Mouse (Mus musculus): ENCODE measurements around the gene Ttc7b.

The Ttc7b gene

DNA sequence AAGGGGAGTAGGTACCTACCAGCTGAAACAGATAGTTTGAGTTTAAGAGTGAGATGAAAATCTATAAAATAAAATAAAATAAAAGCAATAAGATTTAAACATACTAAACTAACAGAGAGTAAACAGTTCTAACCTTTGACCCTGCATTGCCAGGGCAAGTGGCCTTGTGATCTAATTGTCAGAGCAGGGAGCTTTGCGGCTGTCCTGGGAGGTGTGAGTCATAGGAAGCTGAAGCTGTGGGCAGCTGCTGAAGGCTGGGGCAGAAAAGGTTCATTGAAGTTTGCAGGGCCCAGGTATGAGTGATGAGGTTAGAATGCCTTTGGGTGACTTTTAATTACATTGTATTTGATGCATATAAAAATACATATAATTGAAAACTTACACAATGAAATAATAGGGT is 5.3 kb upstream of the Ttc7b start:
- DNase-seq (ENCODE audit: low spot score) = no peak

GRCm38 (mm10) chr12:100520077-100520793 is 391 bp downstream of the Ttc7b start:
- peak; percentile 38 for DNase-seq (ENCODE audit: low spot score)

GRCm38 (mm10) chr12:100519684-100520076 is 946 bp downstream of the Ttc7b start:
- no peak for DNase-seq (ENCODE audit: low spot score)

DNA sequence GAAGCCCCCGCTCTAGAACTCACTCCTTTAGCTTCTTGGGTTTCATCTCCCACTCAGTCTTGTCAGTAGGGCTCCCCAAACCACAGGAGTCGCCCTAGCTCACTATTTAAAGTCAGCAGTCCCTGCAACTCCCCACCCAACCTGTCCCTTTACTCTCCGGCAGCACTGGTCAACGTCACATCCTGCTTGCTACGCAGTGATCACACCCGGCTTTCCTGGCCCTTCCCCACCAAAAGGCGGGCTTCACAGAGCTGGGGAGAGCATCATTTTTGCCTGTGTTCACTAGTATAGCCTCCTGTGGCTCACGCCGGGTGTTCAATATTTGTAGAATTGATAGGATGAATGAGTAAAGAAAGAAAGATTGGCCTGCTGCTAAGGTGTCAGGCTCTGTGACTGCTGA is 3.3 kb downstream of the Ttc7b start:
- no peak for DNase-seq (ENCODE audit: low spot score)

DNA sequence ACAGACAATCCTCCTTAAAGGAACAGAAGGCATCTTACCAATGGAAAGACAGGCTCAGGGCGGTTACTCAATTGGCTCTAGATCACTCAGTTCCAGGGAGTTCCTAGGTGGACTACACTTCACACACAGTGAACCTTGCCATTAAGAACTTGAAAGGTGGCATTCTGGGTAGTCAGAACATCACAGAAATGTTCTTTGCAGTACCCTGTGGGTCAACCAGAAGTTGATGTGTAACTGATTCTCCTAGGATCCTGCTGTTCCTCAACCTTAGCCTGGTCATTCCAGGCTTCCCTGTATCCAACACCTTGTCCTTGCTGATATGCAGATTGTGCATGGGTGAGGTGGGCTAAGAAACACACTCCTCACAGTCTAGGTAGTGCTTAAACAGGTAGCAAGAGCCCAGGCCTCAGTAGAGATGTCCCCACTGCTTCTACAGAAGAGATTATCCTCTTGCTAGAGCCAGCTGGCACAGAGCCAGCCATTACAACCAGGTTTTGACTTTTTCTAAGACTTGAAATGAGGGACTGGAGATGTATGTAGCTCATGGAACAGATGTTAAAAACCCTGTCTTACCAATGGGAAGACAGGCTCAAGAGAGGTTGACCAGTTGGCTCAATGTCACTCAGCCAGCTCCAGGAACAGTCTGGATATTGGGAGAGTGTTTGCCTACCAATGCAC is 4.3 kb downstream of the Ttc7b start:
- no peak for DNase-seq (ENCODE audit: low spot score)

GRCm38 (mm10) chr12:100515493-100515892 is 5.1 kb downstream of the Ttc7b start:
- no peak for DNase-seq (ENCODE audit: low spot score)

GRCm38 (mm10) chr12:100514611-100515010 is 6.0 kb downstream of the Ttc7b start:
- DNase-seq (ENCODE audit: low spot score) = no peak

- DNase-seq (ENCODE audit: low spot score) = no peak
Observed at GRCm38 (mm10) chr12:100513131-100513530, 7.5 kb downstream of the Ttc7b start.

DNA sequence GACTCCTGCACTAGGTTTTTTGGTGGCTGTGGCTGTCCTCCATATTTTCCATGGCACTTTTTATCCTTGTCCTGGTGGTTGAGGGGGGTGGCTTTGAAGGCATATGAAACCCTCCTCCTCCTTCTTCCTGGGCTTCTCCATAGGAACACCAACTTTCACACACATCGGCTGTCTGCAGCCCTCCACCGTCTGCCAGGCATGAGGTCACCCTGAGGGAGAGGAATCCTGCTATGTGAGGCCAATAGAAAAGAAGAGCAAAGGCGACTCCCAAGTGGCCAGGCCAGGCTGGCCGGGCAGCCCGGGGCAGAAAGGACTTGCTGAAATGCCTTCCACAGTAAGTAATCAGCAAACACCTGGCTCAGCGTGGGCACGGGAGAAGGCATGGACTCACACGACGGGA is 8.0 kb downstream of the Ttc7b start:
- DNase-seq (ENCODE audit: low spot score) = no peak

DNA sequence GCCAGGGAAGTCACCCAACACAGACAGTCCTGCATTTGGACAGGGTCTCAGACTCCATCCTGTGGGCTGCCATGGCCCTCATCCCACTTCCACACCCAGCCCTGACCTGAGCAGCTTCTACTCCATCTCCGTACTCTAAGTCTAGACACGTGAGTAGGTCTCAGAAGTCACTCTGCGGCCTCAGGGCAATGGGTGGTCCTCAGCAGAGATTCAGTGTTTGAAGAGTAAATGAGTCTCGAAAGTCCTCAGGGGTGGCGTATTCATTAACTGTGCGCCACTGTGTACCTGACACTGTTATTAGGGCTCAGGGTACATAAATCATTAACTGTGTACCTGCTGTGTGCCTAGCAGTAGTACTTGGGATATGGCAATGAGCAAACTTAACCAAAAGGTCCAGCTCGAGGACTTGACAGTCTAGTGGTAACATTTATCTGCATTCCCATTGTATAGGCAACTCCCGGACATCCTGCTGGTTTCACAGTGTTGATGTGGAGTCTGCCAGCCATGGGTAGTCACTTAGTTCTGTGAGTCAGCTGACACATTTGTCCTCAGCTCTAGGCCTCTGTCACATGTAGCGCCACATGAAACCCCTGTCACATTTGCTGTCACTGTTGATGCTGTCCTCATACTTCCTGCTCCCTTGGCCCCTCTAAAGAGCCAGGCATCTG is 10.9 kb downstream of the Ttc7b start:
- no peak for DNase-seq (ENCODE audit: low spot score)

DNA sequence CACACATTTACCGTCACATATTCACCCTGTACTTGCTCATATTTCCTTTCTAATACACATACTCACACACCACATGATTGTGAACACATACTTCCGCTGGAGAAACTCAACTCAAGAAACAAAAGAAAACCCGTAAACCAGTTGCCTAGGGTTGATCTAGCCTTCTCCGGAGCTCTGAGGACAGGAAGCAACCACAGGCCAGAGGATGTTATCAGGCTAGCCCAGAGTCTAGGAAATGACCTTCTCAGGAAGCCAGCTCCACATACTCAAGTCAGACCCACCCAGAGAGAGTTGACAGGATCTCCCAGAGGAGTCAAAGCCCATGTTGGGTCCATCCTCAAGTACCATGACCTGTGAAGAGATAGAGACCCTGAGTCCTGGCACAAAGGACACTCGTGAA is 12.0 kb downstream of the Ttc7b start:
- DNase-seq (ENCODE audit: low spot score) = no peak

GRCm38 (mm10) chr12:100505484-100505883 is 15.1 kb downstream of the Ttc7b start:
- no peak for DNase-seq (ENCODE audit: low spot score)

GRCm38 (mm10) chr12:100504585-100504984 is 16.0 kb downstream of the Ttc7b start:
- no peak for DNase-seq (ENCODE audit: low spot score)

DNA sequence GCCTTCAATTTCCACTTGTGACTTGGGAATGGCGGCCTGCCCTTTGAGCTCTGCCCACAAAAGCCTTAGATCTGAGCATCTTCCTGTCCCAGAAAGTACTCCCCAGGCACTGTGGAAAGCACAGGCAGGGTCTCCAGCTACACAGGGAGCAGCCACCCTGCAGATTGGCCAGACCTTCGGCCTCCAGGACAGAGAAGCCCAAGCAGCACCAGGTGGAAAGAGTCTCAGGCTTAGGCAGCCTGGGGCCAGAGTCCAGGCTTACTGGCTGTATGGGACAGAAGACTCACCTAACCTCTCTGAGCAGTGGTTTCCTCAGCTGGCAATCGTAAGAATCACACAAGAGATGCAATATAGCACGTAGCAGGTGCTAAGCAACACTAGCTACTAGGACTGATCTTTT is 17.0 kb downstream of the Ttc7b start:
- DNase-seq (ENCODE audit: low spot score) = no peak

- no peak for DNase-seq (ENCODE audit: low spot score)
Observed at GRCm38 (mm10) chr12:100502544-100502943, 18.1 kb downstream of the Ttc7b start.

DNA sequence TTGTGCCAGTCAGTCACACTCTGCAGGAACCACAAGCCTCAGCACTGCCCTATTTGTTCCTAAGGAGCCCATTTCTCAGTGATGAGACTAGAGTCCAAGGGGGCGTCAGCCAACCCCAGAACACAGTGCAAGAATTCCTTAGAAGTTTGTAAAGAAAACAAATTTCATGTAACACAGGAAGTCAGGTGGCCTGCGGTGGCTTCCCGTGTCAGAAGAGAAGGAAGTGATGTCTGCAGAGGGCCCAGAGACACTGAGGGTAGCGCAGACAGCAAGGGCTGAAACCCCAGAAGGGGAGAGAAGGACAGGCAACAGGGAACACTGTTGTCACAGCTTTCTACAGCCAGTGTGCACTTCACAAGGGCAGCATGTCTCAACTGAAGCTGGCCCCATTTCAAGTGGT is 19.4 kb downstream of the Ttc7b start:
- no peak for DNase-seq (ENCODE audit: low spot score)

DNA sequence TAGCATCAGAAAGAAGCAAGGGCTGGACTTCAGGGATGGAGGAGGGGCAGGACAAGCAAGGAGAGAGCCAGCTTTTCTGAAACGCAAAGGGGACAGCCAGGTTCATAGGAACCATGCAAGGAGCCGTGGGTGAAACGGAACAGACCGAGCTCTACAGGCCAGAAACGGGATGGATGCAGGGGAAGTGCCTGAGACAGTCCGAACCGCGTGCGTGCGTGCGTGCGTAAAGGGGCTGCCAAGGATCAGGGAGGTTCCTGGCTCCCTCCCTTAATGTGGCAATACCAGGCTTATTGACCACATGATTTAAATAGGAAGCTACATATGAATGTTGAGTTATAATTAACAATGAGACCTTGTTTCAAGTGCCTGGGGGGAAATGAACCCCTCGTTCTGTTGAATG is 21.2 kb downstream of the Ttc7b start:
- DNase-seq (ENCODE audit: low spot score) = no peak

- DNase-seq (ENCODE audit: low spot score) = no peak
Observed at GRCm38 (mm10) chr12:100498006-100498405, 22.6 kb downstream of the Ttc7b start.

DNA sequence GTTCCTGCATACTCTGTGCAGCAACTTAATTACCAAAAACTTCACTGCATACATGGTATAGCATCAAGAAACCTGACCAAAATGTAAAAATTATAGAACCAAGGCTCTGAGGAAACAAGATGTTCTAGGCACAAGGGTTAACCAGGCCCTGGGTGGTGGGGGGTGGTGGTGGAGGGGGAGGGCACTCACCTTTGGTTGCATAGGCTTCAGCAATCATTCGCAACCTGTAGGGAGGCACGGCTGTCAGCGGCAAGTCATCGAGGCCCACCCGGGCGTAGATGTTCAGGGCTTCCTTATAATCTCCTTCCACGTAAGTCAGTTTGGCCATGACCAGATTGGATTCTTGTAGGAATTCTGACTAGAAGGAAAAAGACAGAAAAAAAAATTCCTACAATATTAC is 25.5 kb downstream of the Ttc7b start:
- DNase-seq (ENCODE audit: low spot score) = no peak

GRCm38 (mm10) chr12:100493211-100493610 is 27.4 kb downstream of the Ttc7b start:
- DNase-seq (ENCODE audit: low spot score) = no peak

DNA sequence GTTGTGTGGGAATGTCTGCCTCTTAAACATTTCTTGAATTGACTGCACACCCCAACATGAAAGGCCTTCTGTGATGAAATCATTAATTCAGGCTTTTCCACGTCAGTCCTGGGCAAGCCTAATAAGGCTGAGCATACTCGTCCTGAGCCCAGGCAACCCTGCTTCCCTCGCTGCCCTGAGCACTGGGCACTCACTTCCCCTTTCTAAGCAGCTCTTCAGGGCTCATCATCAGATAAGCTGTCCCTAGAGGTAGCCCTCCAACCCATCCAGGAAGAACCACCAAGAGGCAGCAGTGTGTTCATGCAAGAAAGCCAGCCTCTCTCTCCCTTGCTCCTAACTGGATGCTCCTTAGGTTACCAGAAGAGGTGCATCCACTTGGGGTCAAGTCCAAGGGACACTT is 27.9 kb downstream of the Ttc7b start:
- DNase-seq (ENCODE audit: low spot score) = no peak

DNA sequence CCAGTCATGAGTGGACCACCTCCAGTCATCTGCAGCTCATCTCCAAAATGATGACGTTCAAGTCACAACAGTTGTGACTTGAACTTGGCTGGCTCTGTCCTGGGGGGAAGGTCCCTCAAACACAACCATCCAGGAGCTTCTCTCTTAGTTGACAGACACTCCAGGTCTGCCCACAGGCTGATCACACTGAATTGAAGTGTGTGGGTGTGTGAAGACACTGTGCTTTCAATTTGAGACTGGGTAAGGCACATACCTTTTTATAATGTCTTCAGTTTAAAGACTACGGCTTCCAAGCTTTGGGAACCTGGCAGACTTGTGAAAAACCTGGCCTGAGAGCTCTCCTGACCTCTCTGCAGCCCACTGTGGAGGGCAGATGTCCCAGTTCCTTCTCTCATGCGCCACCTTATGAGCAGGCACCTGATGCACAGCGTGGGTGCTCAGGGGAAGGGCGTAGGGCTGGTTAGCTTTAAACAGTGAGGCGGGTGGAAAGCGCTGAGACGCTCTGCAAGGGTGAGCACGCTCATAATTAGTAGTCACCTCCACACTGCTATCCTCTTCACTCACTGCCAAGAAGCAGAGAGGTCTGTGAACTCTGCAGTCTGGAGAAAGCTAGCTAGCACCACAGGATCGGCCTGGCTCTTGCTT is 28.5 kb downstream of the Ttc7b start:
- no peak for DNase-seq (ENCODE audit: low spot score)

DNA sequence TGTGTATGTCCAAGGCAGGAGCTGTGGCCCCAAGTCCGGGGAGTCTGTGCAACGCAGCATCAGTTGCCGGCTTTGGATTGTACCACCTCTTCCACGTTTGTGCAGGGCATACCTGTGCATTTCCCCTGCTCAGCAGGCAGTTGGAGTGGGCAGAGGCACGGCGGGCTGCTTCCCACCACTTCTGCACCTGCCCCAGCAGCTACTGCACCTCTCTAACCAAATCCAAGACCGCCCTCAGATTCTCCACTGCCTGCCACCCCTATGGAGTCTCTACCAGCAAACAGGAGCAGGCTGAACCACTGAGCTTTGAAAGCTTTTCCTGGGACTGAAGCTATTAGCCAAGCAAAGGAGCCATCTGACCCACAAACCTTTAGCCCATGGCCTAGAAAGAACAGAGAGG is 30.8 kb downstream of the Ttc7b start:
- no peak for DNase-seq (ENCODE audit: low spot score)
